ENCODE assay signal across 34 mouse cellular contexts in genomic region chr11:96952896-96953295, GRCm38 (mm10). TPM values are rescaled to one million over a fixed set of nuclear protein-coding genes. Genes with fewer than 3 reads are reported as not detected.
A peak's percentile ranks its signal among the peaks of the same experiment; 100 is the strongest.
DNase-seq lines count a peak whose midpoint lies in the region; ATAC-seq and TF ChIP-seq lines count a peak whose summit lies in the region.
"Had no signal": no experiment of that assay in that cellular context is flagged by ENCODE, and none has a peak within 500 bp of the region (broad histone marks: within the 10 kb centered on the region; RNA-seq: fewer than 3 reads in every experiment).

No protein-coding gene starts in this region.

- DNase-seq in frontal cortex, postnatal 10 days (ENCODE audit: low spot score in 2 of 2) = no peak
- DNase-seq in layer of hippocampus, adult 2 months (ENCODE audit: low spot score in 2 of 2) = no peak
- DNase-seq in layer of hippocampus, postnatal 36 days = no peak
- peak; percentile 34 for DNase-seq in thymus, postnatal 0 days (ENCODE audit: low spot score)
- DNase-seq in MN1 (ENCODE audit: low spot score) = no peak
- no peak for DNase-seq in cerebellum, adult 9-10 months
- DNase-seq: adrenal gland, postnatal 10 days; cerebellum, adult 11 months; cerebellum, postnatal 10 days; gastrocnemius, postnatal 10 days; heart, postnatal 4 days; kidney, adult 11 months; kidney, postnatal 36 days; retina, postnatal 1 day; right cerebral cortex, postnatal 25 days had no signal

- no peaks in the 10 kb centered on the region for H3K9me3 ChIP-seq in E14TG2a.4 (ENCODE audit: low read length)
- H3K9me3 ChIP-seq: embryonic facial prominence, embryonic 13.5 days; forebrain, embryonic 10.5 days; G1E; heart, embryonic 15.5 days; hindbrain, embryonic 15.5 days; midbrain, embryonic 15.5 days; neural tube, embryonic 15.5 days; stomach, embryonic 15.5 days had no signal

- ATAC-seq in frontal cortex, adult (ENCODE audit: low TSS enrichment) = 0 out of 2 replicates have a peak, but pooled peaks have one; percentile 15
- ATAC-seq: forebrain, embryonic 16.5 days; inflammation-experienced regulatory T-cells, adult 6 months; midbrain, embryonic 15.5 days; Patski had no signal

- H3K27ac ChIP-seq in layer of hippocampus, adult 2 months = 0 out of 2 replicates have a peak overlapping the region, but pooled peaks have one; percentile 28
- H3K27ac ChIP-seq: embryonic facial prominence, embryonic 13.5 days; forebrain, embryonic 10.5 days; heart, embryonic 15.5 days; hindbrain, embryonic 15.5 days; macrophage; midbrain, embryonic 15.5 days; neural tube, embryonic 15.5 days; stomach, embryonic 15.5 days had no signal

- no peak overlapping the region for H3K4me3 ChIP-seq in layer of hippocampus, adult 2 months
- H3K4me3 ChIP-seq in E14TG2a.4 (replicated peaks; ENCODE audit: low read length) = peak overlapping the region; percentile 5; the same call in 1 of the 2 replicates
- H3K4me3 ChIP-seq: embryonic facial prominence, embryonic 13.5 days; forebrain, embryonic 10.5 days; heart, embryonic 15.5 days; hindbrain, embryonic 15.5 days; midbrain, embryonic 15.5 days; neural tube, embryonic 15.5 days; stomach, embryonic 15.5 days had no signal

- H3K27me3 ChIP-seq in E14TG2a.4 (ENCODE audit: insufficient read depth, low read length) = no peaks in the 10 kb centered on the region
- H3K27me3 ChIP-seq: CH12.LX; embryonic facial prominence, embryonic 13.5 days; heart, embryonic 15.5 days; hindbrain, embryonic 15.5 days; midbrain, embryonic 15.5 days; neural tube, embryonic 15.5 days; Patski; stomach, embryonic 15.5 days had no signal

- peaks cover 93% of the 10 kb centered on the region for H3K36me3 ChIP-seq in E14TG2a.4 (ENCODE audit: insufficient read depth, low read length)

- H3K4me1 ChIP-seq in E14TG2a.4 (replicated peaks; ENCODE audit: low read depth, low read length) = peaks cover 74% of the 10 kb centered on the region
- H3K4me1 ChIP-seq: embryonic facial prominence, embryonic 13.5 days; forebrain, embryonic 10.5 days; heart, embryonic 15.5 days; hindbrain, embryonic 15.5 days; midbrain, embryonic 15.5 days; neural tube, embryonic 15.5 days; stomach, embryonic 15.5 days had no signal

- no peak for TF ChIP-seq CTCF in layer of hippocampus, adult 2 months (conservative IDR thresholded peaks at IDR 0.05)
- TF ChIP-seq CTCF in E14TG2a.4 (conservative IDR thresholded peaks at IDR 0.05; ENCODE audit: low read length) = no peak

RNA-seq across cellular contexts. Expression of gene Pnpo, which starts 9.1 kb away (rescaled TPM):
- total RNA-seq in layer of hippocampus, adult 2 months (2021) = 10 to 100 TPM; 36.7 to 36.8 TPM
- 10 to 100 TPM; 29.8 to 34.5 TPM for total RNA-seq in layer of hippocampus, postnatal 36 days (2021)
- 39.0 and 39.5 TPM in 2 replicates for polyA plus RNA-seq in thymus, postnatal 0 days (2015; fragmentation: Nextera tagmentation; extraction: Ambion mirVana)

RNA-seq across cellular contexts. Expression of gene Prr15l, which starts 25.0 kb away (rescaled TPM):
- total RNA-seq in layer of hippocampus, adult 2 months (2021) = not detected
- total RNA-seq in layer of hippocampus, postnatal 36 days (2021) = not detected
- 1.0 and 1.5 TPM in 2 replicates for polyA plus RNA-seq in thymus, postnatal 0 days (2015; fragmentation: Nextera tagmentation; extraction: Ambion mirVana)
- total RNA-seq: common myeloid progenitor, adult 5-6 weeks; gastrocnemius, postnatal 10 days; layer of hippocampus, adult 8-10 months; layer of hippocampus, postnatal 25 days; left cerebral cortex, postnatal 14 days had no signal
- polyA plus RNA-seq: macrophage had no signal

RNA-seq across cellular contexts. Expression of gene Sp2, which starts 29.9 kb away (rescaled TPM):
- 10 to 100 TPM; 15.9 to 17.2 TPM for total RNA-seq in layer of hippocampus, adult 2 months (2021)
- total RNA-seq in layer of hippocampus, postnatal 36 days (2021) = 10 to 100 TPM; 12.3 to 12.6 TPM
- polyA plus RNA-seq in thymus, postnatal 0 days (2015; fragmentation: Nextera tagmentation; extraction: Ambion mirVana) = 19.2 and 21.9 TPM in 2 replicates

RNA-seq across cellular contexts. Expression of gene Cdk5rap3, which starts 36.6 kb away (rescaled TPM):
- 10 to 100 TPM; 34.5 to 41.6 TPM for total RNA-seq in layer of hippocampus, adult 2 months (2021)
- total RNA-seq in layer of hippocampus, postnatal 36 days (2021) = 10 to 100 TPM; 32.8 to 34.0 TPM
- polyA plus RNA-seq in thymus, postnatal 0 days (2015; fragmentation: Nextera tagmentation; extraction: Ambion mirVana) = 105 and 116 TPM in 2 replicates
